Mouse (Mus musculus) CH12.LX (cell line): ENCODE data around the gene Hsd17b13.

ENCODE experiments used
- CTCF ChIP-seq, 2 experiments: IDR thresholded peaks in 1 of 2; conservative IDR thresholded peaks in 1 of 2; 2 replicates each; pipeline ENCODE4 v1.5.1; 2011 to 2012; ENCODE audit warnings: low read depth in 2 of 2, low read length in 2 of 2, improper control_type of control experiment in 1 of 2, inconsistent platforms in 1 of 2, mild to moderate bottlenecking in 1 of 2, moderate library complexity in 1 of 2
- ELF1 ChIP-seq: IDR thresholded peaks from 2 replicates; pipeline ENCODE4 v1.6.1; 2014; ENCODE audit warnings: low read depth, mild to moderate bottlenecking, inconsistent platforms, low read length, improper control_type of control experiment
- GABPA ChIP-seq: IDR thresholded peaks from 2 replicates; pipeline ENCODE4 v1.6.1; 2012; ENCODE audit warnings: low read depth, low read length, improper control_type of control experiment, inconsistent platforms; ENCODE audit not compliant: insufficient replicate concordance
- MAZ ChIP-seq: IDR thresholded peaks from 2 replicates; pipeline ENCODE4 v1.6.1; 2012; ENCODE audit warnings: low read depth, mild to moderate bottlenecking, inconsistent platforms, low read length, improper control_type of control experiment, moderate library complexity
- MEF2A ChIP-seq: IDR thresholded peaks from 2 replicates; pipeline ENCODE4 v1.6.1; 2014; ENCODE audit warnings: low read depth, mild to moderate bottlenecking, inconsistent platforms, low read length, improper control_type of control experiment, borderline replicate concordance
- MXI1 ChIP-seq: IDR thresholded peaks from 2 replicates; pipeline ENCODE4 v1.6.1; 2011; ENCODE audit warnings: mild to moderate bottlenecking, low read depth, low read length, improper control_type of control experiment
- MYC ChIP-seq: IDR thresholded peaks from 2 replicates; pipeline ENCODE4 v1.6.1; 2011; ENCODE audit warnings: low read depth, mild to moderate bottlenecking, improper control_type of control experiment, low read length
- POLR2A ChIP-seq: IDR thresholded peaks from 2 replicates; pipeline ENCODE4 v1.6.1; 2011; ENCODE audit warnings: low read depth, mild to moderate bottlenecking, improper control_type of control experiment, low read length
- SIN3A ChIP-seq: IDR thresholded peaks from 2 replicates; pipeline ENCODE4 v1.6.1; 2012; ENCODE audit warnings: low read length, improper control_type of control experiment, inconsistent platforms
- TCF12 ChIP-seq: IDR thresholded peaks from 2 replicates; pipeline ENCODE4 v1.6.1; 2014; ENCODE audit warnings: low read depth, mild to moderate bottlenecking, inconsistent platforms, low read length, improper control_type of control experiment
- USF1 ChIP-seq: IDR thresholded peaks from 2 replicates; pipeline ENCODE4 v1.6.1; 2014; ENCODE audit warnings: low read depth, mild to moderate bottlenecking, inconsistent platforms, low read length, improper control_type of control experiment
- USF2 ChIP-seq: conservative IDR thresholded peaks from 2 replicates; pipeline ENCODE4 v1.6.1; 2011; ENCODE audit warnings: low read depth, low read length, improper control_type of control experiment
- ZNF384 ChIP-seq: IDR thresholded peaks from 2 replicates; pipeline ENCODE4 v1.6.1; 2012; ENCODE audit warnings: low read depth, low read length, improper control_type of control experiment, inconsistent platforms

- TF ChIP-seq POLR2A, result no peak
- no peak for TF ChIP-seq MAZ
- no peak for TF ChIP-seq CTCF (conservative IDR thresholded peaks at IDR 0.05 in 1 of 2, IDR thresholded peaks at IDR 0.05 in 1 of 2; ENCODE audit: low read depth in 2 of 2, low read length in 2 of 2)
- no peak for TF ChIP-seq MYC
- no peak for TF ChIP-seq USF2
- no peak for TF ChIP-seq ELF1
- no peak for TF ChIP-seq MEF2A
- no peak for TF ChIP-seq TCF12
- no peak for TF ChIP-seq ZNF384
- no peak for TF ChIP-seq SIN3A
- TF ChIP-seq USF1, result no peak
- TF ChIP-seq MXI1, result no peak
- no peak for TF ChIP-seq GABPA
Measured at GRCm38 (mm10) chr5:103928196-103928550, 49.0 kb downstream of the Hsd17b13 start.
